Mouse (Mus musculus) liver, embryonic 16.5 days (tissue): Measurements from ENCODE around the gene Tes3-ps. TPM values are rescaled to one million over a fixed set of nuclear protein-coding genes. Genes with fewer than 3 reads are reported as not detected.

ENCODE experiments used
- ATAC-seq: fragments of 200-750 bp; cut with Nextera tagmentation; 2 replicates; pipeline ENCODE4 v1.8.0; 2017; ENCODE audit warnings: low read depth, mild to moderate bottlenecking, moderate number of reproducible peaks, moderate library complexity
- H3K27ac ChIP-seq: fragments of 300-500 bp; sonication (generic); 2 replicates; pipeline ENCODE4 v1.5.1; 2014; ENCODE audit warnings: mild to moderate bottlenecking, low read length
- H3K27me3 ChIP-seq: fragments of 300-500 bp; sonication (generic); 2 replicates; pipeline ENCODE4 v1.6.1; 2014; ENCODE audit warnings: low read depth, low read length, mixed read lengths; ENCODE audit not compliant: control insufficient read depth, insufficient read depth
- H3K36me3 ChIP-seq: fragments of 300-500 bp; sonication (generic); 2 replicates; pipeline ENCODE4 v1.6.1; 2014; ENCODE audit warnings: mild to moderate bottlenecking; ENCODE audit not compliant: control insufficient read depth, insufficient read depth
- H3K4me1 ChIP-seq: fragments of 300-500 bp; sonication (generic); 2 replicates; pipeline ENCODE4 v1.6.1; 2014; ENCODE audit warnings: low read depth, low read length, mixed read lengths; ENCODE audit not compliant: control insufficient read depth
- H3K4me2 ChIP-seq: fragments of 300-500 bp; sonication (generic); 2 replicates; pipeline ENCODE4 v1.6.1; 2014; ENCODE audit warnings: low read depth, low read length, mixed read lengths
- H3K4me3 ChIP-seq: fragments of 300-500 bp; sonication (generic); 2 replicates; pipeline ENCODE4 v1.5.1; 2014; ENCODE audit warnings: low read depth, mild to moderate bottlenecking, low read length
- H3K9ac ChIP-seq: fragments of 300-500 bp; sonication (generic); 2 replicates; pipeline ENCODE4 v1.6.1; 2014; ENCODE audit warnings: low read depth, low read length
- H3K9me3 ChIP-seq: fragments of 300-500 bp; sonication (generic); replicated peaks from 2 replicates; pipeline ENCODE4 v1.6.1; 2016; ENCODE audit warnings: low read length; ENCODE audit not compliant: control insufficient read depth
- WGBS: fragments of 180-500 bp; shearing (Covaris S2); extraction: QIAGEN DNeasy Blood & Tissue Kit; methylation state at CpG from one replicate; pipeline ENCODE4 v1.1.7; 2014; ENCODE audit not compliant: insufficient replicate concordance; 5-methylcytosine and 5-hydroxymethylcytosine counted together
- polyA plus RNA-seq: library from polyadenylated mRNA; unstranded; fragments of >200 nt; fragmentation: Nextera tagmentation; extraction: Ambion mirVana; gene quantifications from 2 replicates; pipeline ENCODE4 v1.2.1, GENCODE M21; 2015

Gene Tes3-ps
- polyA plus RNA-seq, 1 experiment from 2014 or later = 0.68 TPM

- WGBS = 73% methylated on average over 11 of the region's 11 CpGs
- H3K27ac ChIP-seq = no peak overlapping the region
These were observed 26.6 kb upstream of the Tes3-ps start for GRCm38 (mm10) chr13:49466393-49467075.

GRCm38 (mm10) chr13:49467585-49467984, 25.5 kb upstream of the Tes3-ps start:
- Histone ChIP-seq H3K9ac (no peak overlapping the region), H3K4me3 (no peak overlapping the region), H3K9me3 (no peaks in the 10 kb centered on the region), H3K27ac (no peak overlapping the region), H3K4me1 (peaks cover 3% of the 10 kb centered on the region), H3K36me3 (peaks cover 8% of the 10 kb centered on the region), H3K4me2 (no peak overlapping the region), H3K27me3 (no peaks in the 10 kb centered on the region)
- WGBS = 54% methylated on average over 2 of the region's 2 CpGs
- ATAC-seq = no peak

More at GRCm38 (mm10) chr13:49466393-49467075, 26.6 kb upstream of the Tes3-ps start:
- Histone ChIP-seq H3K4me2 (no peak overlapping the region), H3K4me3 (no peak overlapping the region), H3K9me3 (no peaks in the 10 kb centered on the region), H3K36me3 (peaks cover 15% of the 10 kb centered on the region), H3K4me1 (peaks cover 1% of the 10 kb centered on the region), H3K27me3 (no peaks in the 10 kb centered on the region), H3K9ac (no peak overlapping the region)
- no peak for ATAC-seq

DNA sequence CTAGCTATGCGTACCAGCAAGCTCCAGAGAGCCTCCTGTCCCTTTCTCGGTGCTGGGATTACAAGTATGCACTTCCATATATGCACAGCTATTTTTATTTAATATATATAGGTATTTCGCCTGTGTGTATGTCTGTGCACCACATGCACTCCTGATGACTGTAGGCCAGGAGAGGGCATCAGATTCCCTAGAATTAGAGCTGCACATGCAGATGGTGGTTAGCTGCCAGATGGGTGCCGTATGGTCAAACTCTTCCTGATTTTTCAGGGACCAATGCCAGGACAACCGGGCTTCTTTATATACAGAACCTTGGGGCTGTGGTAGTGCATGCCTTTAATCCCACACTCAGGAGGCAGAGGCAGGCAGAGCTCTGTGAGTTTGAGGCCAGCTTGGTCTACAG, 24.1 kb upstream of the Tes3-ps start:
- no peaks in the 10 kb centered on the region for H3K27me3 ChIP-seq
- no peaks in the 10 kb centered on the region for H3K9me3 ChIP-seq
- no peak overlapping the region for H3K4me3 ChIP-seq
- no peak overlapping the region for H3K27ac ChIP-seq
- no peak for ATAC-seq
- WGBS = 80% methylated on average over 5 of the region's 5 CpGs
- no peak overlapping the region for H3K9ac ChIP-seq
- no peak overlapping the region for H3K4me2 ChIP-seq
- peaks cover 3% of the 10 kb centered on the region for H3K4me1 ChIP-seq
- H3K36me3 ChIP-seq = peaks cover 3% of the 10 kb centered on the region; the same call in 1 of the 2 replicates

DNA sequence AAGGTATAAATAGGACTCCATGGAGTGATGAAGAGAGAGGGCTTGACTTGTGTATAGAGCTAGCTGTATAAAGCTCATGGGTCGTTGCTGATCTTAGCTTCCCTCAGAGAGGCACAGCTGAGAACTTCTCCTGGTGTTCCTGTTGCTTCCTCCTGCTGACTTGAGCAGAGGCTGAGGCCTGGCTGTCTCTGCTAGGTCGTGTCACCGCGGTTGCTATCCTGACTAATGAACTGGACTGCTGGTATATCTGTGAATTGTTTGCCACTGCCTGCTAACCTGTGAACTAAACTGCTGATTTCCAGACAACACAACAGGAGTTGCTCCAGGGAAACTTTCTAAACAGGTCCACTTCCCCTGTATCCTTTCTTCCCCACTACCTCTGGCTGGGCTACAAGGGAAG, 22.8 kb upstream of the Tes3-ps start:
- H3K4me3 ChIP-seq = no peak overlapping the region
- no peak overlapping the region for H3K27ac ChIP-seq
- H3K27me3 ChIP-seq = no peaks in the 10 kb centered on the region
- ATAC-seq = no peak
- 56% methylated on average over 4 of the region's 4 CpGs for WGBS
- H3K36me3 ChIP-seq = no peaks in the 10 kb centered on the region
- H3K9me3 ChIP-seq = no peaks in the 10 kb centered on the region
- H3K4me2 ChIP-seq = no peak overlapping the region
- peaks cover 3% of the 10 kb centered on the region for H3K4me1 ChIP-seq
- no peak overlapping the region for H3K9ac ChIP-seq

GRCm38 (mm10) chr13:49470806-49471205, 22.3 kb upstream of the Tes3-ps start:
- no peak overlapping the region for H3K9ac ChIP-seq
- WGBS = 36% methylated on average over 4 of the region's 4 CpGs
- no peak for ATAC-seq
- no peaks in the 10 kb centered on the region for H3K9me3 ChIP-seq
- peaks cover 3% of the 10 kb centered on the region for H3K4me1 ChIP-seq
- no peak overlapping the region for H3K27ac ChIP-seq
- no peaks in the 10 kb centered on the region for H3K36me3 ChIP-seq
- H3K4me2 ChIP-seq = no peak overlapping the region
- no peak overlapping the region for H3K4me3 ChIP-seq
- H3K27me3 ChIP-seq = no peaks in the 10 kb centered on the region

DNA sequence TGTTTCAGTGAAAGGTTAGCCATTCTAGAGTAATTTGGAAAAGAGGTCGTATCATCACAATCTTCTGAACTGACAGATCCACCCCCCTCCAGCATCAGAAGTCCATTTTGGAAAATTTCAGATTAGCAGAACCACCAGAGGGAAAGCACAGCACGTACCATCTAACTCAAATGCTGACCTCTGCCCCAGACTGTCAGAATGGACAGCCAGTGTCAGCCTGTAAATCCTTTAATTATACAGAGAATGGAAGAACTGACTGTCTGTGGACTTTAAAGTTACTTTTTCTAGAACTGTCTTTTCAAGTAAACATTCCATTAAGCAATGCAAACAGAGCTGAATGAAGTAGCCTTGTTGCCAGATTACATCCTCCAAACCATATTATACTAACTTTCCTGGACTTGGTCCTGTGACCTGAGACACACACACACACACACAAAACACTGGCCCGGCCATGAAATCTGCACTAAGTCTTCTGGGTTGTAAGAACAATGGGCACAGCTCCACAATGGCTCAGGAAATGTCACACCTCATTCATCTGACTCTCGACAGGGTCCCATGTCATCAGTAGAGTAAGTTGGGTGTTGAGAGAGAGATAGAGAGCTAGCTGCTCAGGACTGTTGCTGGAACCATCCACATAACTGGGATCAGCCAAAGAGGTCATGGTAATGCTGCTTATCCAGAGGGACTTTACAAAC, 21.0 kb upstream of the Tes3-ps start:
- Histone ChIP-seq H3K36me3 (no peaks in the 10 kb centered on the region), H3K4me3 (no peak overlapping the region), H3K9me3 (no peaks in the 10 kb centered on the region), H3K9ac (no peak overlapping the region), H3K27me3 (no peaks in the 10 kb centered on the region), H3K4me2 (no peak overlapping the region), H3K4me1 (peaks cover 3% of the 10 kb centered on the region), H3K27ac (peak overlapping the region; percentile 52; the same call in 1 of the 2 replicates)
- 57% methylated on average over 4 of the region's 4 CpGs for WGBS
- peak; percentile 71 for ATAC-seq

DNA sequence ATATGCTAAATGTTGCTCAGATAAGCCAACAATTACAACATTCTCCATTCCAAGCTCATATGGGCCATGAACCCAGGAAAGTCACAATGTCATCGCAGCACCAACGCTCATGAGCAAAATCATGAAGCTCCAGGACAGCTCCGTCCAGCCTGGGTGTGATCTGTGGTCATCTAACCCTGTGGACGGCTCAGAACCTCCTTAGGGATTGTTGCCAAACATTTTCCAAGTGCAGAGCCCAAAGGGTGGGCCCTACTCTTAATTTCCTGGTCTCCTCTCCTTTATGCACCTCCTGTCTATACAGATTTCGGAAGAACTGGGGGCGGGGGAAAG, 20.5 kb upstream of the Tes3-ps start:
- no peak overlapping the region for H3K9ac ChIP-seq
- no peaks in the 10 kb centered on the region for H3K9me3 ChIP-seq
- H3K27me3 ChIP-seq = no peaks in the 10 kb centered on the region
- peaks cover 3% of the 10 kb centered on the region for H3K4me1 ChIP-seq
- WGBS = 74% methylated on average over 6 of the region's 6 CpGs
- no peak for ATAC-seq
- no peak overlapping the region for H3K4me3 ChIP-seq
- no peak overlapping the region for H3K4me2 ChIP-seq
- H3K36me3 ChIP-seq = no peaks in the 10 kb centered on the region
- H3K27ac ChIP-seq = no peak overlapping the region

DNA sequence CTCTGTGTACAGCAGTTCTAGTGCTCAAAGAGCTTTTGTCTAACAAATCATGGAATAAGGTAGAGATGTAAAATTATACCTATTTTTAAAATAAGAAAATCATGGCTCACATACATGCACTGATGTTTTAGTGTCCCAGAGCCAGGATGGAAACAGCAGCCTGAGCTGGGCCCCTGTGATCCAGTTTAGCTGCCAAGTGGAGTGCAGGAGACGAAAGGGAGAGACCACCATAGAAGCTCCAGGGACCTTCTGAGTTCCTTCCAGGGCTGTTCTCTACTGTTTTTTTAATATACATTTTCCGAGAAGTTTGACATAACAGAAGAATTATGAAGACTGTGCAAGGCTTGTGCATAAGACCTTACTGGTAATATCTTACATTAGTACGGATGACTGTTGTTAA, 15.2 kb upstream of the Tes3-ps start:
- WGBS = 74% methylated on average over 3 of the region's 3 CpGs

GRCm38 (mm10) chr13:49478851-49479374, 14.2 kb upstream of the Tes3-ps start:
- no peak overlapping the region for H3K4me3 ChIP-seq
- no peaks in the 10 kb centered on the region for H3K9me3 ChIP-seq
- ATAC-seq = no peak
- H3K27me3 ChIP-seq = no peaks in the 10 kb centered on the region
- WGBS = 75% methylated on average over 6 of the region's 6 CpGs
- no peak overlapping the region for H3K4me2 ChIP-seq
- H3K4me1 ChIP-seq = no peaks in the 10 kb centered on the region
- H3K36me3 ChIP-seq = no peaks in the 10 kb centered on the region
- H3K9ac ChIP-seq = no peak overlapping the region
- no peak overlapping the region for H3K27ac ChIP-seq

More for the DNA sequence above, 15.2 kb upstream of the Tes3-ps start:
- no peak overlapping the region for H3K4me3 ChIP-seq
- no peak overlapping the region for H3K4me2 ChIP-seq
- no peaks in the 10 kb centered on the region for H3K4me1 ChIP-seq
- ATAC-seq = no peak
- no peak overlapping the region for H3K27ac ChIP-seq
- no peak overlapping the region for H3K9ac ChIP-seq
- no peaks in the 10 kb centered on the region for H3K9me3 ChIP-seq
- H3K27me3 ChIP-seq = no peaks in the 10 kb centered on the region
- no peaks in the 10 kb centered on the region for H3K36me3 ChIP-seq
